Comparison of ENCODE assay signal across 9 mouse cellular contexts in genomic region chr17:6656471-6656870, GRCm38 (mm10). TPM values are rescaled to one million over a fixed set of nuclear protein-coding genes. Genes with fewer than 3 reads are reported as not detected.
DNase-seq lines count a peak whose midpoint lies in the region; TF ChIP-seq lines count a peak whose summit lies in the region.
"Not testable (repeated sequence)": the region's sequence is repeated elsewhere in the genome, so short reads cannot be mapped to it uniquely, and the experiment has no call there.
"Had no signal": no experiment of that assay in that cellular context is flagged by ENCODE, and none has a peak within 500 bp of the region (broad histone marks: within the 10 kb centered on the region; RNA-seq: fewer than 3 reads in every experiment).

No protein-coding gene starts in this region.

- H3K79me2 ChIP-seq in CH12.LX (replicated peaks; ENCODE audit: control insufficient read depth, extremely low read depth, insufficient read depth, poor library complexity, severe bottlenecking), result not testable (repeated sequence)

- in situ Hi-C loops in CH12.LX (cut with MboI; ENCODE audit: low pct_ligation_motif_present, low pct_unique_long_range_greater_than_20kb, low sequenced_read_pairs), result not testable (repeated sequence)

- DNase-seq in CH12.LX (ENCODE audit: extremely low read depth); gastrocnemius, adult 2 months: not testable (repeated sequence)
- DNase-seq in cerebellum, adult 11-12 months, result peak; percentile 37
- peak; percentile 94 for DNase-seq in heart, adult 11 months
- DNase-seq in right cerebral cortex, postnatal 25 days, result peak; percentile 49
- DNase-seq in thymus, postnatal 4 days, result peak; percentile 41

- not testable (repeated sequence) for H3K27me3 ChIP-seq in CH12.LX (replicated peaks)

- not testable (repeated sequence) for H3K4me1 ChIP-seq in CH12.LX (ENCODE audit: control insufficient read depth in 1 of 2, insufficient read depth in 2 of 2)

- not testable (repeated sequence) for H3K9me3 ChIP-seq in CH12.LX (replicated peaks; ENCODE audit: low read length)

- dilution Hi-C loops in CH12.LX (cut with MboI; ENCODE audit: extremely low pct_ligation_motif_present, extremely low pct_unique_long_range_greater_than_20kb, low sequenced_read_pairs), result not testable (repeated sequence)

- TF ChIP-seq RAD21 in CH12.LX (IDR thresholded peaks at IDR 0.05; ENCODE audit: low read depth, low read length), result not testable (repeated sequence)

- not testable (repeated sequence) for TF ChIP-seq CTCF in CH12.LX (conservative IDR thresholded peaks at IDR 0.05 in 1 of 2, IDR thresholded peaks at IDR 0.05 in 1 of 2; ENCODE audit: low read depth in 2 of 2, low read length in 2 of 2); gastrocnemius, adult 2 months (IDR thresholded peaks at IDR 0.05)

- not testable (repeated sequence) for TF ChIP-seq POLR2A in CH12.LX (IDR thresholded peaks at IDR 0.05; ENCODE audit: low read depth, low read length)

- intact Hi-C loops in gastrocnemius, adult 2 months (cut with DNase I), result not testable (repeated sequence)

- H3K9ac ChIP-seq in CH12.LX (ENCODE audit: insufficient read depth, low read depth), result not testable (repeated sequence)

- not testable (repeated sequence) for H3K4me3 ChIP-seq in CH12.LX (replicated peaks in 1 of 3; ENCODE audit: low read depth in 2 of 3, low read length in 2 of 3, poor library complexity in 1 of 3); gastrocnemius, adult 2 months

- H3K4me2 ChIP-seq in CH12.LX (ENCODE audit: insufficient read depth, low read depth, poor library complexity, severe bottlenecking), result not testable (repeated sequence)

- H3K36me3 ChIP-seq in CH12.LX (replicated peaks in 1 of 2; ENCODE audit: control insufficient read depth in 1 of 2, insufficient read depth in 1 of 2, low read length in 1 of 2), result not testable (repeated sequence)

- peak overlapping the region; percentile 93; the same call in 1 of the 2 replicates for H3K27ac ChIP-seq in CH12.LX (ENCODE audit: insufficient read depth, low read depth)
- H3K27ac ChIP-seq in gastrocnemius, adult 2 months, result 0 out of 2 replicates have a peak overlapping the region, but pooled peaks have one; percentile 50

- TF ChIP-seq EP300 in CH12.LX (IDR thresholded peaks at IDR 0.05; ENCODE audit: low read length), result not testable (repeated sequence)

RNA-seq across cellular contexts. Expression of gene Dynlt1f, which starts 0.8 kb away (rescaled TPM):
- total RNA-seq in CH12.LX (2012; rRNA removed) (197 and 215 TPM in 2 replicates), CH12.LX (2014; rRNA removed) (332 and 352 TPM in 2 replicates)
- polyA plus RNA-seq in CH12.LX (2012; ENCODE audit: insufficient read length, low read depth), result 126 and 165 TPM in 2 replicates
- total RNA-seq in gastrocnemius, adult 2 months (2021), result 10 to 100 TPM; 54.7 to 57.4 TPM

RNA-seq across cellular contexts. Expression of gene Sytl3, which starts 2.4 kb away (rescaled TPM):
- 39.4 and 73.2 TPM in 2 replicates for total RNA-seq in CH12.LX (2012; rRNA removed)
- 27.5 and 27.6 TPM in 2 replicates for total RNA-seq in CH12.LX (2014; rRNA removed)
- 59.3 and 72.3 TPM in 2 replicates for polyA plus RNA-seq in CH12.LX (2012; ENCODE audit: insufficient read length, low read depth)
- total RNA-seq in gastrocnemius, adult 2 months (2021), result under 1 TPM in 1 of 2 experiments, not detected in 1; 0.31 TPM
- total RNA-seq: MEL had no signal
- polyA plus RNA-seq: embryonic facial prominence, embryonic 10.5 days; forebrain, embryonic 11.5 days had no signal

RNA-seq across cellular contexts. Expression of gene Dynlt1c, which starts 55.0 kb away (rescaled TPM):
- total RNA-seq in CH12.LX (2012; rRNA removed) (11.2 and 16.5 TPM in 2 replicates), CH12.LX (2014; rRNA removed) (11.2 and 14.7 TPM in 2 replicates)
- polyA plus RNA-seq in CH12.LX (2012; ENCODE audit: insufficient read length, low read depth), result 2.3 and 6.5 TPM in 2 replicates
- 1 to 10 TPM; 2.0 to 2.1 TPM for total RNA-seq in gastrocnemius, adult 2 months (2021)

Comparison
In these comparisons a context has a peak if more than half of its experiments do, and no peak if none do; other contexts are left out.
1. RNA of gene Sytl3, which starts 2.4 kb away (total RNA-seq): 27.5 to 73.2 TPM in CH12.LX; 0.31 TPM in gastrocnemius, adult 2 months; every median in the first group is over 10 times any median in the second.